Mouse (Mus musculus) liver, embryonic 14 days (tissue): ENCODE results near the gene Mast2. TPM values are rescaled to one million over a fixed set of nuclear protein-coding genes. Genes with fewer than 3 reads are reported as not detected.

Experiments used
- polyA plus RNA-seq: library from polyadenylated mRNA; depleted of rRNA; stranded (reverse); fragments of >200 nt; gene quantifications from 2 replicates; pipeline ENCODE4 v1.2.3, GENCODE M21; 2012; rRNA removed

The Mast2 gene
- 9.0 and 11.0 TPM in 2 replicates for polyA plus RNA-seq

GRCm38 (mm10) chr4:116464126-116464981 is at the start of gene Mast2:
Gene Mast2 (minus strand): TSS chr4:116464183.

GRCm38 (mm10) chr4:116507425-116508218 is 43.6 kb upstream of the Mast2 start, which contains the start of gene Ipp:
Gene Ipp (plus strand): TSS chr4:116507549.

Other genes starting within 250 kb of the Mast2 start
- 1.1 and 1.2 TPM in 2 replicates for gene Pik3r3, start 242.6 kb downstream of the Mast2 start, polyA plus RNA-seq
- gene Ipp, start 43.4 kb upstream of the Mast2 start, polyA plus RNA-seq: 6.4 and 7.2 TPM in 2 replicates
- gene Tmem69, start 91.8 kb upstream of the Mast2 start, polyA plus RNA-seq: 8.2 and 10.0 TPM in 2 replicates
- gene Gpbp1l1, start 93.5 kb upstream of the Mast2 start, polyA plus RNA-seq: 13.9 and 17.9 TPM in 2 replicates
- gene Ccdc17, start 132.5 kb upstream of the Mast2 start, polyA plus RNA-seq: 1.3 and 1.8 TPM in 2 replicates
- 52.2 and 53.4 TPM in 2 replicates for gene Nasp, start 163.8 kb upstream of the Mast2 start, polyA plus RNA-seq
- gene Akr1a1, start 187.5 kb upstream of the Mast2 start, polyA plus RNA-seq: 182 and 209 TPM in 2 replicates
- gene Prdx1, start 221.4 kb upstream of the Mast2 start, polyA plus RNA-seq: 252 and 271 TPM in 2 replicates
- 7.7 and 8.4 TPM in 2 replicates for gene Mmachc, start 244.2 kb upstream of the Mast2 start, polyA plus RNA-seq
- 14.5 and 17.2 TPM in 2 replicates for gene Ccdc163, start 244.3 kb upstream of the Mast2 start, polyA plus RNA-seq